Mouse (Mus musculus) neural tube, embryonic 14.5 days (tissue): Measurements from ENCODE around the gene Myh7. TPM values are rescaled to one million over a fixed set of nuclear protein-coding genes. Genes with fewer than 3 reads are reported as not detected.

Experiments used
- ATAC-seq: fragments of 200-750 bp; cut with Nextera tagmentation; 2 replicates; pipeline ENCODE4 v1.8.0; 2017; ENCODE audit warnings: low read depth, mild to moderate bottlenecking, moderate TSS enrichment, moderate library complexity
- H3K27ac ChIP-seq: fragments of 300-500 bp; sonication (generic); 2 replicates; pipeline ENCODE4 v1.5.1; 2014; ENCODE audit warnings: low read depth, mild to moderate bottlenecking, control low read depth, low read length, moderate library complexity, mixed read lengths
- H3K27me3 ChIP-seq: fragments of 300-500 bp; sonication (generic); 2 replicates; pipeline ENCODE4 v1.6.1; 2014; ENCODE audit warnings: low read length; ENCODE audit not compliant: control insufficient read depth, insufficient read depth
- H3K36me3 ChIP-seq: fragments of 300-500 bp; sonication (generic); 2 replicates; pipeline ENCODE4 v1.6.1; 2014; ENCODE audit warnings: low read length, mixed read lengths; ENCODE audit not compliant: control insufficient read depth, insufficient read depth
- H3K4me1 ChIP-seq: fragments of 300-500 bp; sonication (generic); 2 replicates; pipeline ENCODE4 v1.6.1; 2014; ENCODE audit warnings: low read length; ENCODE audit not compliant: control insufficient read depth, insufficient read depth
- H3K4me2 ChIP-seq: fragments of 300-500 bp; sonication (generic); 2 replicates; pipeline ENCODE4 v1.6.1; 2014; ENCODE audit warnings: mild to moderate bottlenecking, low read depth, low read length, control low read depth
- H3K4me3 ChIP-seq: fragments of 300-500 bp; sonication (generic); 2 replicates; pipeline ENCODE4 v1.5.1; 2014; ENCODE audit warnings: low read depth, low read length, control low read depth, mixed read lengths
- H3K9ac ChIP-seq: fragments of 300-500 bp; sonication (generic); replicated peaks from 2 replicates; pipeline ENCODE4 v1.6.1; 2014; ENCODE audit warnings: low read depth, mild to moderate bottlenecking, control low read depth, low read length, mixed read lengths
- H3K9me3 ChIP-seq: fragments of 300-500 bp; sonication (generic); 2 replicates; pipeline ENCODE4 v1.6.1; 2016; ENCODE audit warnings: low read length; ENCODE audit not compliant: control insufficient read depth
- WGBS: fragments of 180-500 bp; shearing (Covaris S2); extraction: QIAGEN DNeasy Blood & Tissue Kit; methylation state at CpG from one replicate; pipeline ENCODE4 v1.1.7; 2014; 5-methylcytosine and 5-hydroxymethylcytosine counted together
- polyA plus RNA-seq: library from polyadenylated mRNA; unstranded; fragments of >200 nt; fragmentation: Nextera tagmentation; extraction: Ambion mirVana; gene quantifications from 2 replicates; pipeline ENCODE4 v1.2.1, GENCODE M21; 2014

Myh7 gene
- polyA plus RNA-seq, 1 experiment from 2014 or later, result 4.8 TPM

DNA sequence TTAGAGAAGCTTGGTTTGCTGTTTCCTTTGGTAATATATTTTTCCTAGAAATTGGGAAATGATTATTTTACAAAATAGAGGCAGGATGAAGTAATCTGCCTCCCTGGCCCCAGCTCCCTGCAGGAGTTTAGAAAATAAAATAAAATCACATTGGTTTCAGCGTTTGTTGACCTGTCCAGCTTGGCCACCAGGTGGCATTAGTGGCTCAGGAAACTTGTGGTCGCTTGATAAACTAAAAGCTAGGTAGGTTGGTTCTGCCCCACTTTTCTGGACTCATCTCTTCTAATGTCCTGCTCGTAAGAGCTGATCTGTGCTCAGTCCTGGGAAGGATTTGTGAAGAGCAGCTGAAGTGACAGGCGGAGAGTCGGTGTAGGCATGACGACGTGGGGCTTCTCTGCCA, 29.8 kb upstream of the Myh7 start:
- Histone ChIP-seq H3K9ac (no peak overlapping the region), H3K27ac (no peak overlapping the region), H3K27me3 (no peaks in the 10 kb centered on the region), H3K36me3 (peaks cover 18% of the 10 kb centered on the region), H3K9me3 (no peaks in the 10 kb centered on the region), H3K4me3 (no peak overlapping the region), H3K4me2 (no peak overlapping the region), H3K4me1 (peaks cover 15% of the 10 kb centered on the region)
- ATAC-seq, result no peak
- WGBS, result 62% methylated on average over 7 of the region's 7 CpGs

DNA sequence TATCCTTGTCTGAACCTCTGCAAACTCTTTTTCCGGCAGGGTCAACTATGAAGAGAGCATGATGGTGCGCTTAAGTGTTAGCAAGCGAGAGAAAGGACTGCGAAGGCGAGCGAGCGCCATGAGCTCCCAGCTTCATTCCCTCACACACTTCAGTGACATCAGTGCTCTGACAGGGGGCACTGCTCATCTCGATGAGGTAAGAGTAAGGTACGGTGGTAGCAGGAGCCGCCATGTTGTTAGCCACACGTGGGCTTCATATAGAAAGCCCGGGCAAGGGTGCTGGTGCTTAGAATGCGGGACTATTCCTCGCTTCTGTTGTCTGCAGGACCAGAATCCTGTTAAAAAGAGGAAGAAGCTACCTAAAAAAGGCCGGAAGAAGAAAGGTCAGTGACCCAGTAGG, 28.6 kb upstream of the Myh7 start:
- no peak overlapping the region for H3K9ac ChIP-seq
- peaks cover 5% of the 10 kb centered on the region; the same call in 1 of the 2 replicates for H3K4me1 ChIP-seq
- H3K9me3 ChIP-seq, result no peaks in the 10 kb centered on the region
- no peak for ATAC-seq
- no peaks in the 10 kb centered on the region for H3K27me3 ChIP-seq
- H3K4me3 ChIP-seq, result no peak overlapping the region
- no peak overlapping the region for H3K4me2 ChIP-seq
- peaks cover 18% of the 10 kb centered on the region for H3K36me3 ChIP-seq
- 92% methylated on average over 15 of the region's 15 CpGs for WGBS
- H3K27ac ChIP-seq, result no peak overlapping the region

DNA sequence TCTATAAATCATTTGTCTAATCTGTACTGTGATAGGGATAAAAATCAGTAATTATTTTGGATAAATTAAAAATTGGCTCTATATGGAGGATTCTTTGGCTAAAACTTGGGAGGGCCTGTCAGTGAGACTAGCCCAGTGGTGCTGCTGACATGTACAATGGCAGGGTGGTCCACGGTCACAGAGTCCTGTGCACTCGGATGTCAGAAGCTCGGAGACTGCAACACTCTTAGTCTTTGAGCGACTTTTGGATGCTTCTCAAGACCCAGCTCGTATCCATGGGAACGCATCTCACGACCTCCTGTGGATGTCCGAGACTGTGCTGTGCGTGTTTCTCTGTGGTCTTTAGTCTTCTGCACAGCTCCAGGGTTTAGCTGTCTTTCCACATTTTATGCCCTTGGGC, 26.0 kb upstream of the Myh7 start:
- ATAC-seq, result no peak
- 30% methylated on average over 9 of the region's 9 CpGs for WGBS
- H3K36me3 ChIP-seq, result peaks cover 18% of the 10 kb centered on the region
- H3K27me3 ChIP-seq, result no peaks in the 10 kb centered on the region
- H3K9me3 ChIP-seq, result no peaks in the 10 kb centered on the region
- H3K27ac ChIP-seq, result no peak overlapping the region
- no peak overlapping the region for H3K4me2 ChIP-seq
- no peak overlapping the region for H3K9ac ChIP-seq
- H3K4me3 ChIP-seq, result no peak overlapping the region
- no peaks in the 10 kb centered on the region for H3K4me1 ChIP-seq

DNA sequence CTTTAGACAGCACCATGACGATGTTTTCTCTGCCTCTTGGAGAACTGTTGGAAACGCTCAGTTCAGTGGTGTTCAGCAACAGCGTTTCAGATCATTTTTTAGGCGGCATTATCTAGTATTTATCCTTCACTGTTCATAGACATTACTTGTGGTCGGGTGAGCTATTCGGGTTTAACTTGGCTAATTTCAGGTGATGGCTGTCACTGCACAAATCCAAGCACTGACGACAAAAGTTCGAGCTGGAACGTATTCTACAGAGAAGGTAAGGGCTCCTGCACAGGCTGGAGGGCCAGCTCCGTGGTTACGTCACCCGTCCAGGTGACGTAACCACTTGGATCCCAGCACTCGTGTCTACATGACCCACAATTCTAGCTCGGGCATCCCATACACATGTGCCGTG, 22.4 kb upstream of the Myh7 start:
- Histone ChIP-seq H3K4me1 (peaks cover 2% of the 10 kb centered on the region; the same call in 1 of the 2 replicates), H3K27ac (no peak overlapping the region), H3K4me3 (no peak overlapping the region), H3K4me2 (no peak overlapping the region), H3K36me3 (peaks cover 2% of the 10 kb centered on the region), H3K9ac (no peak overlapping the region), H3K27me3 (no peaks in the 10 kb centered on the region), H3K9me3 (no peaks in the 10 kb centered on the region)
- 94% methylated on average over 16 of the region's 16 CpGs for WGBS
- no peak for ATAC-seq

DNA sequence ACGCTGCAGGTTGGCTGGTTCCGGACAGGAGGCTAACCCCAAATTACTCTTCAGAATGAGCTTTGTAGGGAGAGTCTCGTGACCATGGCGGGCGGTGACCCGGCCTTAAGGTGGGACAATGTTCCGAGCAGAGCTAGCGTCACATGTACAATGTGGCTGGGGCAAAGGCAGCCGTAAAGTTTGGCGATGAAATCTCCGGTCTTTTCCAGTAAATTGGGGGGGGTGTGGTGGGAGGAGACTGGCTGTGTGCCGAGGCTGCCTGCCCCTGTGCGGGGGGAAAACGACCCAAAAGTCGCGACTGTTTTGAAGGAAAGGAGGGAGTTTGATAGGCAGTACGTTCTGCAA, 21.3 kb upstream of the Myh7 start:
- no peak for ATAC-seq
- H3K27me3 ChIP-seq, result no peaks in the 10 kb centered on the region
- H3K4me3 ChIP-seq, result peak overlapping the region; percentile 64
- H3K9me3 ChIP-seq, result no peaks in the 10 kb centered on the region
- H3K4me1 ChIP-seq, result peaks cover 2% of the 10 kb centered on the region; the same call in 1 of the 2 replicates
- peak overlapping the region; percentile 35; the same call in 1 of the 2 replicates for H3K27ac ChIP-seq
- peak overlapping the region; percentile 51 for H3K9ac ChIP-seq
- H3K36me3 ChIP-seq, result no peaks in the 10 kb centered on the region
- WGBS, result 2% methylated on average over 17 of the region's 17 CpGs
- peak overlapping the region; percentile 81 for H3K4me2 ChIP-seq

DNA sequence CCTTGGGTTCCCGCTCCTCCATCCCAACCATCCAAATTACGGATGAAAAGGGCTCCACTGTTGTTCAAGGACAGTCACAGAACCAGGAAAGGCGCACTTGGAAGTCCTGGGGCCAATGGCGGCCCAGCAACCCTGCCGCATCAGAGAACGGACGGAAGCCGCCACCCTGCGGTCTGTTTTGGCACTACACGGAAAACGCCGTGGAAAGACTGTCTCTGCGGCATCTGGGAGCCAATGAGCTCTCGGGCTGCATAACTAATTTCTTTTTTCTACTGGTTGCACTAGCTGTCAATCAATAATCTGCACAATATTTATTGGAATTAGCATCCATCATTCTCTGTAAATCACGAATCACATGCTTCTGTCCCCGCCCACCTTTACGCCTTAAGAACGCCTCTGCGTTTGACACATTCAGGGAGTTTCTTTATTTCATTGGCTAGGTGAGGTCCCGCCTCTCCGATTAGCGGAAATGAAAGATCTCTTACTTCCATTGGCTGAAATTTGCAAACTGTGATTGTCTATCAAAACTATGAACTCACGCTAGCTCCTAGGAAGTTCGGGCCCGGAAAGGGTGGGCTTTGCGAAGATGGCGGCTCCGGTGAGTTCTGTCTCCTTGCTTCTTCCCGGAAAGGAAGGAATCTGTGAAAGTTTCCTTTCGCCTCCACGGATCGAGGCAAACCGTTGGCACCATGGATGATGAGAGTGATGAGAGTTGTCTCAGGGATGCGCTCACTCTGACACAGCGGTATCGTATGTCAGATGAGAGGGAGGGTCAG, 20.8 kb upstream of the Myh7 start, which contains the start of gene Ngdn:
TSS of gene Ngdn (plus strand) at position 464 of the 776 bp plus-strand sequence.
- Histone ChIP-seq H3K9ac (peak within 1 kb of the TSS; percentile 68), H3K36me3 (no peaks in the 10 kb centered on the region), H3K27ac (peak within 1 kb of the TSS; percentile 96), H3K4me3 (peak within 1 kb of the TSS; percentile 64), H3K4me1 (peaks cover 2% of the 10 kb centered on the region; the same call in 1 of the 2 replicates), H3K27me3 (no peaks in the 10 kb centered on the region), H3K4me2 (peak within 1 kb of the TSS; percentile 81), H3K9me3 (no peaks in the 10 kb centered on the region)
- ATAC-seq, result peak; percentile 96
- WGBS, result under 1% methylated on average over 36 of the region's 36 CpGs

DNA sequence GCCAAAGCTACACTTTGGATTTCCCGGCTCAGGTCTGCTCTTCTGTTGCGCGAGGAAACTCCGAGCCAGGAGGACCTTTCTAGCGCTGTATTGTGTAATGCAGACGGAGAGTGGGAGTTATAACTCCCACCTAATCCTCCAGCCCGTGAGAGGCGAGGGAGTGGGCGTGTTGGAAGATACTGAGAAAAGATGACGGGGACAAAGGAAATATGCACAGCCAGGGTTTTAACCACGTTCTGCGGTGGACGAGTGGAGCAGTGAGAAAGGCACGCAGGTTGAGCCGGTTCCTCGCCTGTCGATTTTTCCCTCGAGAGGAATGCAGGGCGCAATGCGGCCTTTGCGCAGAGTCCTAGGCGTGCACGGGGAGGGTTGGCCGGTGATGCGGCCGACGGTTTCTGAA, 20.2 kb upstream of the Myh7 start:
- WGBS, result 0% methylated on average over 27 of the region's 27 CpGs
- no peaks in the 10 kb centered on the region for H3K9me3 ChIP-seq
- H3K27me3 ChIP-seq, result no peaks in the 10 kb centered on the region
- H3K4me1 ChIP-seq, result peaks cover 2% of the 10 kb centered on the region; the same call in 1 of the 2 replicates
- peak overlapping the region; percentile 64 for H3K4me3 ChIP-seq
- no peaks in the 10 kb centered on the region for H3K36me3 ChIP-seq
- peak overlapping the region; percentile 68 for H3K9ac ChIP-seq
- H3K27ac ChIP-seq, result peak overlapping the region; percentile 96
- H3K4me2 ChIP-seq, result peak overlapping the region; percentile 75
- peak; percentile 47 for ATAC-seq

DNA sequence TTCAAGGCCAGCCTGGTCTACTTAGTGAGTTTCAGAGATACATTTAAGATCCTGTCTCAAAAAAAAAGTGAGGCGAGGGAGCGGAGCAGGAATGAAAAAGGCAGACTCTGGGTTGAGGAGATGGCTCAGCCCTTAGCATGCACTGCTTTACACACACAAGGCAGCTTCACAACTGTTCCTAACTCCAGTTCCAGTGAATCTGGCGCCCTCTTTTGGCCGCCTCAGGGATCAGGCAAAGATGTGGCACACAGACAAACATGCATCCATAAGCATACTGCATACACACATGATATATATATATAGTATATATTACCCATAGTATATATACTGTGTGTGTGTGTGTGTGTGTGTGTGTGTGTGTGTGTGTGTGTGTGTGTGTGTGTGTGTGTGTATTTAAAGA, 16.7 kb upstream of the Myh7 start:
- WGBS, result 61% methylated on average over 4 of the region's 4 CpGs
- no peak overlapping the region for H3K4me2 ChIP-seq
- H3K4me3 ChIP-seq, result no peak overlapping the region
- peaks cover 2% of the 10 kb centered on the region; the same call in 1 of the 2 replicates for H3K4me1 ChIP-seq
- no peak overlapping the region for H3K9ac ChIP-seq
- H3K36me3 ChIP-seq, result no peaks in the 10 kb centered on the region
- no peak overlapping the region for H3K27ac ChIP-seq
- ATAC-seq, result no peak
- no peaks in the 10 kb centered on the region for H3K9me3 ChIP-seq
- no peaks in the 10 kb centered on the region for H3K27me3 ChIP-seq

DNA sequence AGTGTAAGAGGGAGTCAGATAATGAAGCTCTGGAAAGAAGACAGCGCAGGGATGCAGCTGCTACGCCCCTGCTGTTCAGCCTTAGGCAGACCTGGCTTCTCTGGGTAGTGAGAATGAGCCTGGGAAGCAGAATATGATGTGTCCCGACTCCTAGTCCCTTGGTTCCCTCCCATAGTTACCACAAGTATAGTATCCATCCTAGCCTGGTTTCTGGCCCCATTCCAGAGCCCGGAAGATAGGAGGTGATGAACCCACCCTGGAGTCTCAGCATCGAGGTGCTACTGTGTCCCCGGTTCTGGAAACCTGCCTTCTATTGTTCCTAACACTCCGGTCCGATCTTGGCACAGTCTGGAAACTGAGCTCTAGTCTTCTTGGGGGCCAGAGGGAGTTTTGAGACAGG, 14.0 kb upstream of the Myh7 start:
- Histone ChIP-seq H3K9me3 (no peaks in the 10 kb centered on the region), H3K27ac (no peak overlapping the region), H3K36me3 (no peaks in the 10 kb centered on the region), H3K4me1 (no peaks in the 10 kb centered on the region), H3K4me3 (no peak overlapping the region), H3K4me2 (no peak overlapping the region), H3K9ac (no peak overlapping the region), H3K27me3 (no peaks in the 10 kb centered on the region)
- 81% methylated on average over 8 of the region's 8 CpGs for WGBS
- ATAC-seq, result no peak
